Mouse (Mus musculus) brown adipose tissue, adult 24 weeks (tissue): ENCODE data around the gene Cep72. TPM values are rescaled to one million over a fixed set of nuclear protein-coding genes. Genes with fewer than 3 reads are reported as not detected.
"Not testable (repeated sequence)": the region's sequence is repeated elsewhere in the genome, so short reads cannot be mapped to it uniquely, and the experiment has no call there.

Source experiments
- H3K27ac ChIP-seq: fragments of 200-500 bp; replicated peaks from 2 replicates; pipeline ENCODE4 v1.5.1; 2012; ENCODE audit warnings: low read depth, mild to moderate bottlenecking, low read length
- H3K4me1 ChIP-seq: fragments of 200-500 bp; 2 replicates; pipeline ENCODE4 v1.6.1; 2012; ENCODE audit warnings: low read length, mixed read lengths; ENCODE audit not compliant: control insufficient read depth, insufficient read depth, insufficient read length
- H3K4me3 ChIP-seq: fragments of 200-500 bp; 2 replicates; pipeline ENCODE4 v1.5.1; 2012; ENCODE audit warnings: low read depth, mild to moderate bottlenecking, low read length, moderate library complexity; ENCODE audit not compliant: insufficient read depth
- polyA plus RNA-seq: library from polyadenylated mRNA; stranded (reverse); fragments of >200 nt; gene quantifications from 2 replicates; pipeline ENCODE4 v1.2.4, GENCODE M21; 2012; ENCODE audit not compliant: missing spikeins, insufficient read depth, insufficient read length

The Cep72 gene
- polyA plus RNA-seq, 1 experiment = 1.8 TPM

DNA sequence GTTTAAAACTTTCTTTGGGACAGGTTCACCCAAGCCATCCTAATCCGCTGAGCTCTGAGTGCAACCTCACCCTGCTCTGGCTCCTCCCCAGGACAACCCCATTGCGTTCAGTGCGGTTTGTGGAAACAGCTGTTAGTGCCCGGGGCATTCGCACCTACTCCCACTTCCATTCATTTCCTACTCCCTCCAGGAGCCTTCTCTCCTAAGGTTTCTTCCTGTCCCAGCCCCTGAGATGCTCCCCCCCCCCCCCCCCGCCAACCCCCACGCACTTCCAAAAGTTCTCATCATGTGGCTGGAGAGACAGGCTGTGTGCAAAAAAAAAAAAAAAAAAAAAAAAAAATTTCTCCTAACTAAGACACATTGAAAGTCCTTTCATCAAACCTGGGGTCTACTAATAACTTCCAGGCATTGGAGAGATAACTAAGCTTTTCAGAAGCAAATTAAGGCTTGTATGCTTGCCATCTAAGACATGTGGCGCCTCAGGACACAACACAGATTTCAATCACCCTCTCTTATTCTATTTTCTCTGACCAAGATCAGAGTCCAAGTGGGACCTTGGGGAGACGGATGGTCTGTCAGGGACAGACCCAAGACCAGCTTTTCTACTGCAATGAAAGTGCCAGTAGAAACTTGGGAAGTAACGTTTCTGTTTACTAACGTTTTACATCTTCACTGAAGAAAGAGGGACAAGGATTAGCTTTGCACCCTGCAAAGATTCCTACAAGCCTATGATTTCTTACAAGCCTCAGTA lies 454 bp upstream of the Cep72 start:
- H3K27ac ChIP-seq = no peak overlapping the region
- H3K4me3 ChIP-seq = peak overlapping the region; percentile 98
- H3K4me1 ChIP-seq = no peaks in the 10 kb centered on the region

DNA sequence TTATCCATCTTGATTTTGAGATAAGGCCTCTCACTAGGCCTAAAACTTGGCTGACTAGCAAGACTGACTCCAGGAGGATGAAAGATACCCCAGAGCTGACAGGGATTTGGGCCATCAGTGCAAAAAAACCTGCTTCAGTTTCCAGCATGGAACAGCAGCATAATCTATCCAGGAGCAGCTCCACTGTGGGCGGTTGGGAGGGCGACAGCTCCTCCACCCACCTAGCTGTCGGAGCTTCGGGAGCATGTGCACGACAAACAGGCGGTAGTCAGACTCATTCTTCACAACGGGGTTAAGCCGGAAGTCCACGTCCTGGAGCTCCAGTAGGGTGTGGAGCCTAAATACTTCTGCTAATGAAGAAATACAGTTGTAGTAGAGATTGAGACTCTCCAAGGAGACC lies 4.0 kb downstream of the Cep72 start:
- Histone ChIP-seq H3K27ac (no peak overlapping the region), H3K4me3 (no peak overlapping the region), H3K4me1 (no peaks in the 10 kb centered on the region)

DNA sequence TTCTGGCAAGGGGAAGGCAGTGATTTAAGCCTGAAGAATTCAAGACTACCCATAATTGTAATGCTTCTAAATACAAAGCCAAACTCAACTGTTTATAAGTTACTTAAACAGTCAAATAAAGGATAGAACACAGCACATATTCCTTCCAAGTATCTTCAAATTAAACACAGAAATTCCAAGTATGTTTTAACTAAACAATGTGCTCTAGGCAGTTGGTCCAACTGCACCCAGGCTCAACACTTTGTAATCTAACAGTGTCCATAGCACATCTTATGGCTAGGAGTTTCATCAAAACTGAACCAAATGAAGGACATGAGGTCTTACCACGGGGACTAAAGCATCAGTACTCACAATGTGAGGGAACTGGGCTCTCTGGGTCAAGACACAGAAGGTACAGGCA lies 5.9 kb downstream of the Cep72 start:
- H3K27ac ChIP-seq = no peak overlapping the region
- H3K4me3 ChIP-seq = no peak overlapping the region
- no peaks in the 10 kb centered on the region for H3K4me1 ChIP-seq

DNA sequence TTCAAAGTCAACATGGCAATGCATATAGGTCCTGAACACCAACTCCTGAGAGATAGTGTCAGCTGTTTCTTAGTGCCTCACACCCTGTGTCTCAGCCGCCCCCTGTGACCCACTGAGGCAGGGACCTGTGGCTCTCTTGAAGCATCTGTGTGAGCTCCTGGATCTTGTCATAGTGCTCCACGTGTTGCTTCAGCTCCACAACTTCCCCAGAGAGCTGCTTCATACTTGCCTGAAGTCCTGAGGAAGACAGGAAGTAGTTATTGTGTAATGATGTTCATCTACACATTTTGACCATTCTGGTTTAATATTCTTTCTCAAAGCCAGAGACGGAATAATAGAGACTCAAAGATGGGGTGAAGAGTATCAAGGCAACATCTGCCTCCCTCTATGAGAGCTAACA lies 22.2 kb downstream of the Cep72 start:
- Histone ChIP-seq H3K27ac (no peak overlapping the region), H3K4me3 (no peak overlapping the region), H3K4me1 (no peaks in the 10 kb centered on the region)

DNA sequence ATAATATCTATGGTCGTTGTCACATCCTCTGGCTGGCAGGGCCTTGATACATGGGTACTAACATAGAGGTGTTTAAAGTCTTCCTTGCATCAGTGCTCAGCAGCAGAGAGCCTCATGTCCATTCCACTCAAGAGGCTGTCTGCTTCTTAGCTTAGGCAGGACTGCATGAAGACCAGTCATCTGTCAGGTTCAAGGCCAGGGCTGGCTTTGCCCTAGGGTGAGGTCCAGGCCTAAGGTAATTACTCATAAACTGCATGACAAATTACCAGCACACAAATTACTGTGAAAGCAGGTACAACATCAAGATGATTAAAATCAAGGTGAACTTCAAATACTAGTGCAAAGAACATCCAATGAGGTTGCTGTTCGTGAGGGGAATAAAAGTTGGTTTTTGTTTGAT lies 26.3 kb downstream of the Cep72 start:
- Histone ChIP-seq H3K4me1 (no peaks in the 10 kb centered on the region), H3K27ac (no peak overlapping the region)

DNA sequence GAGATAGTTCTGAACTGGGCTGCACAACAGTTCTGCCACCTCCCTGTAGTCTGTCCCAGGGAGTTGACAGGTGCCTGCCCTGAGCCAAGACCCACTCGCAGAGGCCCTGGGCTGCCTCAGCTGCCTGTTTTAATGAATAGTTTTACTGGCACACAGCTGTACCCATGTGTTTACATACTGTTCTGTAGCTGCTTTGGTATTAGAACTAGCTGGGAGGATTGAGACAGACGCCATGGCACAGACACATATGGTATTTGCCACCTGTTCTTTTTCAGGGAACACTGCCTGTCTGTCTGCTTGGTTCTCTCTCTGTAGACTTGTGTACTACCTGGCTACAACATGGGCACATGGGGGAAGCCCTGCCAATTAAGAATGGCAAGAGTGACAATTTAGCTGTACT lies 27.3 kb downstream of the Cep72 start:
- H3K4me3 ChIP-seq = no peak overlapping the region
- H3K4me1 ChIP-seq = no peaks in the 10 kb centered on the region
- no peak overlapping the region for H3K27ac ChIP-seq

More for the DNA sequence above, 26.3 kb downstream of the Cep72 start:
- H3K4me3 ChIP-seq = no peak overlapping the region

DNA sequence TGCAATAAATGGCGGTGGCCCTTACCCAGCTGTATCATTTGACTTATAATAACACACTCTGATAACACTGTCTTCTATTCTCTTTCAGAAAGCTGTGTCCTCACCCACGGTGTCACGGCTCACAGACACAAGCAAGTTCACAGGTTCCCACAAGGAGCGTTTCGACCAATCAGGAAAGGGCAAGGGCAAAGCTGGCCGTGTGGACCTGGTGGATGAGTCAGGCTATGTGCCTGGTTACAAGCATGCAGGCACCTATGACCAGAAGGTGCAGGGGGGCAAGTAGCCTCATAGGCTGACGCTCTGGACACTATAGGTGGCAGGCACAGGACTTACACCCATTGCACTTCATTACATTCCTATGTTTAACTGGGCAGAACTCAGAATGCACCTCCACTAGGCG lies 31.0 kb downstream of the Cep72 start:
- Histone ChIP-seq H3K27ac (no peak overlapping the region), H3K4me3 (no peak overlapping the region), H3K4me1 (peaks cover 6% of the 10 kb centered on the region)

DNA sequence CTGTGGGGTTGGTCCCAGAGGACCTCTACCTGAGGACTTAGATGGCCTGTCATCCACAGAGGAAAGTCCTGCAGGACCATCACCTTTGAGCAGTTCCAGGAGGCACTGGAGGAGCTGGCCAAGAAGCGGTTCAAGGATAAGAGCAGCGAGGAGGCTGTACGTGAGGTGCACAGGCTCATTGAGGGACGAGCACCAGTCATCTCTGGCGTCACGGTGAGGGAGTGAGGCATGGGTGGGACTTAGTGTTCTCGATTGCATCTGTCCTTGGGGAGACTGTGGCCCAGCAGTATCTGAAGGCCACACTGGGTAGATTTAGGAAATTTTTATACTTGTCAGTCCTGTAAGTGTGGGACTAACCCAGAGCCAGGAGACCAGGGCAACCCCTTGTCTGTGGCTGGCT lies 31.4 kb downstream of the Cep72 start:
- H3K4me1 ChIP-seq = peaks cover 11% of the 10 kb centered on the region
- no peak overlapping the region for H3K4me3 ChIP-seq
- H3K27ac ChIP-seq = no peak overlapping the region

DNA sequence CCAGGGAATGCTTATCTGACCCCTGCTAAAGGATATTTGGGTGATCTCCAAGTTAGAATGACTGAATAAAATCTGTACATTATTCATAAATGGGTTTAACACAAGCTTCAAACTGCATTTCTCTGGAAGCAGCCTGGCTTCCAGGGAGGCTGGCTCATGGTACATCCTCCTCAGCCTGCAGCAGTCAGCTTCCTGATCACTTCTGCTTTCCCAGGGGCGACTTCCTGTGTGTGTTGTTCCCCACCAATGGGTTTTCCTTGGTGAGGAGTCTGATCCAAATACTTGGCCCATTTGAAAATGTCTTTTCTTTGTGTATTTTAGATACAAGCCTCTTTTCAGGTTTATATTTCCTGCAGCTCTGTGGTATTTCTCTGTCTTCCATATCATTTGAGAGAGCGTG lies 33.1 kb downstream of the Cep72 start:
- Histone ChIP-seq H3K27ac (no peak overlapping the region), H3K4me3 (no peak overlapping the region), H3K4me1 (peaks cover 26% of the 10 kb centered on the region)

DNA sequence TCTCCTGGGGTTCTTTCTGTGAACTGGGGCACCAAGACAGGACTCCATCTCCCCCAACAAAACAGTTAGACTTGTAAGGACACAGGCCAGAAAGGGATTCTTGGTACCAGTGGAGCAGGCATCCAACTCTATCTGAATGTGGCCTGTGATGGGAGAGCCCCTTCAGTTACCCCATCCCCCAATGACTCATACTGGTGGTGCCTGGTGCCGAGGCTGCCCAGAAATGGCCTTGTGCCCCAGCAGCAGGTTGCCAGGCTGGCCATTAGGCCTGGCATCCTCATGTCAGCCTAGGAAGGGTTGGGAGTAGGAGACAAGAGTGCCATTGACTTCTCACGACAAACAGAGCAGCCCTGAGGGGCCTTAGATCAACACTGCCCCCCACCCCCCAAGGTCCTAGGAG lies 34.0 kb downstream of the Cep72 start:
- Histone ChIP-seq H3K27ac (no peak overlapping the region), H3K4me3 (no peak overlapping the region), H3K4me1 (peaks cover 28% of the 10 kb centered on the region)

DNA sequence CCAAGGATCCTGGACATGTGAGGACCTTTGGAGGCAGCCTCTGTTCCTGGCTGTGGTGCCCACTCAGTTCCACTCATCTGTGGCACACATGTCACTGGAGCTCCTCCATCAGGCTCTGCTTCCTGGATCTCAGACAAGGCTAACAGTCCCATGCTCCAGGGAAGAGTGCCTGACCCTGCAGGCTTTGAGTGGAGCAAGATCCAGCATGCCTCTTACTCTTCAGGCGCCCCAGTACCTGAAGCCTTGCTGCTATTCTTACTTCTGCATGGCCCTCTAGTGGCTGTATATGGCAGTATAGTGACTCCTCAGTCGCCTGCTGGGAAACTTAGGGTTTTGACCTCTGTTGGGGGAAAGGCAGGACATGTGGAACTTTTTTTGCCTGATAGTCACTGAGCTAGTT lies 35.9 kb downstream of the Cep72 start:
- Histone ChIP-seq H3K4me1 (peaks cover 28% of the 10 kb centered on the region), H3K27ac (peak overlapping the region; percentile 84), H3K4me3 (no peak overlapping the region)

DNA sequence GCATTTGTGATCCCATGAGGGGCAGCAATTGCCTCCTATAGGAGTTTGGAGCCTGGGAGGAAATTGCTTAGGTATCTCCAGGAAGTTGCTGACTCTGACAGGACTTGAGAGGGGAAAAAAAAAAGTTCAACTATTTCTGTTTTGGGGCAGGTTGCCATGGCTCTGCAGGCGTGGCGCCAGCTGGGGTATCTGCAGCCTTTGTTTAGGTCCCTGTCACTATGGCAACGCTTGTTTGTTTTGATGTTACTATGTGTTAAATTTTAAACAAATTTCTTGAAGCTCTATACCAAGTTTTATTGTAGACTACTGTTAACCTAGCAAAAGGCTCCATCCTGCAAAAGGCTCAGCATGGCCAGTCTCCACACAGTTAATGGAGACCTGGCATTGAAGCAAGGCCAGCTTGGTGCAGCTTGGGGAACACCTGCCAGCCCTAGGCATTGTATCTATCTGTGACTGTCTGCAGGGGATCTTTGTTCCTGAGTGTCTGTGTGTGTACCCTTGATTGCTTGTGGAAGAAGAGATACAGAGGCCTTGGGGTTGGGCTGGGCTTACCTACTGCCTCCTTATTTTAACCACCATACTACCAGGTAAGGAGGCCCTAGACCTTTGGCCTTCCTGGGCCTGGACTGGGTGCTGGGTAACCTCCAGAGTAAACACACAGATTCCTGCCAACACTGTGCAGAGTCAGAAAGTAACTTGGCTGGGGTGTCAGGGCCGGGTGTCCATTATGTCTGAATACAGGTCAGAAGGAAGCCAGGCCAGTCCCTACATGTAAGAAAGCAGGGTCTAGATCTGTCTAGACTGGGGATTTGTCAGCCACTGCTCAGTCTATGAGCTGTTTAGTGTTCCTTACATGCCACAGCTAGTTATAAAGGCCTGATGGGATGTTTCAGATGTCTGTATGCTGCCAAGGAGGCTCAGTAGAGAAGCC lies 36.7 kb downstream of the Cep72 start:
- peak overlapping the region; percentile 84 for H3K27ac ChIP-seq
- H3K4me1 ChIP-seq = peaks cover 28% of the 10 kb centered on the region
- H3K4me3 ChIP-seq = no peak overlapping the region

DNA sequence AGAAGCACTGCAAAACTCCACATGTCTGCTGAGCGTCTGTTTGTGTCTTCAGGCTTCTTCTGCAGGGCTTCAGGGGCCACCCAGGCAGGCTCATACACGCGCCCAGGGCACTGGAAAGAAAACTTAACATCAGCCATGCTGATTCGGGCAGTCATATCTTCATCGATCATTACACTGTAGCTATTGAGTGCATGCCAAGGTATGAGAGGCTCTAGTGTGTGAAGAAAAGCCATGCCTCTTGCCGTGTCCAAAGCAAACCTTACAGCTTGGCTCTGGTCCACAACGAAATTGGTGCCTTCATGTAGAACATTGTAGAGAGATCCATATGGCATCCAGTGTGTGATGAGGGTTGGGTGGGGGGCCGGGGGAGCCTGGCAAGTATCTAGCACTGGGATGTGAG lies 43.1 kb downstream of the Cep72 start:
- H3K4me1 ChIP-seq = peaks cover 24% of the 10 kb centered on the region; the same call in 1 of the 2 replicates
- not testable (repeated sequence) for H3K27ac ChIP-seq, H3K4me3 ChIP-seq

DNA sequence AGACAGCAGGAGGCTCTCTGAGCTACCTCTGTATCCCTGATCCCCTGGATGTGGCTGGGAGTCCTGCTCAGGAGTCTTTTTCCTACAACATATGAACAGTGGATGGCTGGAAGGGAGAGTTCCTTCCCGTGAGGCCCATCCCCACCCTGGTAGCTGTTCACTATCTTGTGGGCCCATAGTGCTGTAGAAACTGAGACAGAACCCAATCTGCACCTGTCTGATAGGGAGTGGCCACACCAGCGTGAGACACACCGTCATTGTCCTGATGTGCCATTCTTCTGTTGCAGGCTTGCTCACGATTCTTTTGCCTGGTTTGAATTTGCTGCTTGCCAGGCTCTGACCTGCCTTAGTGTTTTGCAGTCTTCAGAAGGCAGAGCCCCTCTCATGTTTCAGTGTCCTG lies 44.7 kb downstream of the Cep72 start:
- Histone ChIP-seq H3K4me3 (no peak overlapping the region), H3K27ac (no peak overlapping the region), H3K4me1 (peaks cover 22% of the 10 kb centered on the region; the same call in 1 of the 2 replicates)

DNA sequence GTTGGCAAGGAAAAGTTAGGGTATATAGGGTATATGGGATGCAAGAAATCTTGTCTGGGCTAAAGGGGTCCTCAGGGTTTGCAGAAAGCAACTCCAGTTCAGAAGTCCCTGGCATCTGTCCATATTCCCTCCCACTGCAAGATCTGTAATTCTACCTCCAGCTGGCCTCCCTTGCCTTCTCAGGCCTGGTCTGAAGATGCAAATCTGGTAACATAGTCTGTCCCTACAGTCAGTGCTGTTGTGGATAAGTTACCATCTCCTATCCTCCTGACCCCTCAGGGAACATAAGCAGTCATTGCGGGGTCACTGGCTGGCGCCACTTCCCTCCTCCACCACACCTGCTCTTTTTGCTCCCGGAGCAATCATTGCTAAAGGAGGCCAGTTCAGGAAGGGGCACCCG lies 46.2 kb downstream of the Cep72 start:
- Histone ChIP-seq H3K27ac (no peak overlapping the region), H3K4me1 (peaks cover 33% of the 10 kb centered on the region; the same call in 1 of the 2 replicates), H3K4me3 (no peak overlapping the region)
